Mouse (Mus musculus): ENCODE measurements around the gene Sigmar1.
"Not testable (repeated sequence)": the region's sequence is repeated elsewhere in the genome, so short reads cannot be mapped to it uniquely, and the experiment has no call there.

The Sigmar1 gene

DNA sequence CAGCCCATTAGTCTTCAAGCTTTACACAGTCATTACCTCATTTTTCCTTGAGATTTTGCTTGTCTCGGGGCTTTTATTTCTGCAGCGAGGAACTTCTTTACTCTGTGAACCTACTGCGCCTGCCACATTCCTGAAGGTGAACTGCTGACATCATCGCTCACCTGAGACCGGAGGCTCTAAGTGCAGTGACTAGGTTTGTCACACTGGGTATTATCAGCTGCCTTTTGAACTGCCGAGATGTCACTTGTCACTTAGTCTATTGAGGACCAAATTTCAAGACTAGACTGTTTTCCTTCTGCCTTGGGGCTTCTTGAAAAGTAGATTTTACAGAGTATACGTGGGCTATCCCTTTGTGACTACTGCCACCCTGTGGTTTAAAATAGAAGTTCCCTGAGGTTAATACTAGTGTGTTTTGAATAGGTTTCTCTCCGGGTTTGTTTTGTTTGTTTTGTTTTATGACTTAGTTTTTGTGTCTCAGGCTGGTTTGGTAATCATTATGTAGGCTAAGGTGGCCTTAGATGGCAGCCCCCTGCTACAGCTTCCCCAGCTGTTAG is 47.7 kb downstream of the Sigmar1 start:
- peak; percentile 76 for DNase-seq (ENCODE audit: low read depth, low spot score)
- H3K27me3 ChIP-seq (ENCODE audit: control insufficient read depth, insufficient read depth, low read length, poor library complexity, severe bottlenecking): no peaks in the 10 kb centered on the region
- no peaks in the 10 kb centered on the region for H3K36me3 ChIP-seq (ENCODE audit: control insufficient read depth, insufficient read depth, low read length, poor library complexity, severe bottlenecking)

- Histone ChIP-seq H3K36me3 (ENCODE audit: control insufficient read depth, insufficient read depth, low read length, poor library complexity, severe bottlenecking) (no peaks in the 10 kb centered on the region), H3K27me3 (ENCODE audit: control insufficient read depth, insufficient read depth, low read length, poor library complexity, severe bottlenecking) (no peaks in the 10 kb centered on the region)
- peak; percentile 85 for DNase-seq (ENCODE audit: low read depth, low spot score)
These were observed 48.9 kb downstream of the Sigmar1 start for GRCm38 (mm10) chr4:41707011-41707535.

DNA sequence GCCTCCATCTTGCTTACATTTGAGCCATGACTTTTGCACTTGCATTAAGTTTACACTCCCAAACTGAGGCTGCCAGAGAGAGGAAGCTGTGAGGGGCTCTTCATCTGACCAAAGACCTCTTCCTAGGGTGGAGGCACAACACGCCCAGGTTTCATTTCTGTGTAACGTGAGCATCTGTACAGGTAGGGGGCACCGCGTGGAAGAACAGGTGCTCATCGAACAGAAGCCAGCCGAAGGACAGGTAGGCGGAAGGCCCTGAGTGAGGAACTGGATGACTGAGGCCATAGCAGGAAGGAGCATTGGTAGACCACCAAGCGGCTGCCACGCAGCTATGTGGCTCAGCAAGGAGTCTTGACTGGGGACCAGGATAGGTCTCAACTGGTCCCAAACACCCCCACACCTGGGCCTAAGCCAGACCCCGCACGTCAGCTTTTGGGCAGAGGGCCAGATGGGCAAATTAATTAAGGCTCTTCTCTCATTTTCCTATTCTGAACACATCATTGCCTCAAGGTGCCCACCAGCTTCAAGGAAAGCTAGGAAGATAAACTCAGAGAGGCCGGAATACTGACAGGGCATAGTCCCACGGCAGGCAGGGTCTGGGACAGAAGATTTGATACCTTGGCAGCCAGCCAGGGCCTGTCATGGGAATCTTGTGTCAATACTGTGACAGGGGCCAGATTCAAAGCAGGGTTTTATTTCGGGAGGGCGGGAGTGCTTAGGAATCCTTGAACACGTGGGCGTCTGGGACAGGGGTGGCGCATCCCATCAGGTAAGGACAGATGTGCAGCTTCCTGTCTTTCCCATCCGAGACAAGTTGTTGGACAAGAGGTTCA is 49.8 kb downstream of the Sigmar1 start:
- H3K36me3 ChIP-seq (ENCODE audit: control insufficient read depth, insufficient read depth, low read length, poor library complexity, severe bottlenecking): no peaks in the 10 kb centered on the region
- no peaks in the 10 kb centered on the region for H3K27me3 ChIP-seq (ENCODE audit: control insufficient read depth, insufficient read depth, low read length, poor library complexity, severe bottlenecking)
- no peak for DNase-seq (ENCODE audit: low read depth, low spot score)

GRCm38 (mm10) chr4:41704651-41705050 is 51.3 kb downstream of the Sigmar1 start:
- no peaks in the 10 kb centered on the region for H3K27me3 ChIP-seq (ENCODE audit: control insufficient read depth, insufficient read depth, low read length, poor library complexity, severe bottlenecking)
- DNase-seq (ENCODE audit: low read depth, low spot score): no peak

DNA sequence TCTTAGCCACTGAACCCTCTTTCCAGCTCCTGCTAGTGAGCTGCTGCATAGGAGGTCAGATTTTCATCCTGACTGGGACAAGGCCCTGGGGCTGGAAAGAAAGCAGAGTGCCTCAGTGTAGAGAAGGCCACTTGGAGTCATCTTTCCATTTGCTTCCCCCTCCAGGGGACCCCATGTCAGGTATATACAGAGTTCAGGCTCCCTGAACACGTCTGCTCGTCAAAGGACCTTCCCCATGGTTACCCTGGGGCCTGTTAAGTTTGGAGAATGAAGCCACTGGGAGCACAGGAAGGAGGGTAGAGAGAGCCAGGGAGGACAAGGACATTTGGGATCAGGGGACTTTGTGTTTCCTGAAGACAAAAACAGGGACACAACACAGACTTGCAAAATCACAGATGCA is 53.7 kb downstream of the Sigmar1 start:
- H3K27me3 ChIP-seq (ENCODE audit: control insufficient read depth, insufficient read depth, low read length, poor library complexity, severe bottlenecking); H3K36me3 ChIP-seq (ENCODE audit: control insufficient read depth, insufficient read depth, low read length, poor library complexity, severe bottlenecking); DNase-seq (ENCODE audit: low read depth, low spot score): not testable (repeated sequence)

More at GRCm38 (mm10) chr4:41704651-41705050, 51.3 kb downstream of the Sigmar1 start:
- H3K36me3 ChIP-seq (ENCODE audit: control insufficient read depth, insufficient read depth, low read length, poor library complexity, severe bottlenecking): no peaks in the 10 kb centered on the region

GRCm38 (mm10) chr4:41700224-41700623 is 55.7 kb downstream of the Sigmar1 start:
- not testable (repeated sequence) for DNase-seq (ENCODE audit: low read depth, low spot score); H3K27me3 ChIP-seq (ENCODE audit: control insufficient read depth, insufficient read depth, low read length, poor library complexity, severe bottlenecking); H3K36me3 ChIP-seq (ENCODE audit: control insufficient read depth, insufficient read depth, low read length, poor library complexity, severe bottlenecking)

DNA sequence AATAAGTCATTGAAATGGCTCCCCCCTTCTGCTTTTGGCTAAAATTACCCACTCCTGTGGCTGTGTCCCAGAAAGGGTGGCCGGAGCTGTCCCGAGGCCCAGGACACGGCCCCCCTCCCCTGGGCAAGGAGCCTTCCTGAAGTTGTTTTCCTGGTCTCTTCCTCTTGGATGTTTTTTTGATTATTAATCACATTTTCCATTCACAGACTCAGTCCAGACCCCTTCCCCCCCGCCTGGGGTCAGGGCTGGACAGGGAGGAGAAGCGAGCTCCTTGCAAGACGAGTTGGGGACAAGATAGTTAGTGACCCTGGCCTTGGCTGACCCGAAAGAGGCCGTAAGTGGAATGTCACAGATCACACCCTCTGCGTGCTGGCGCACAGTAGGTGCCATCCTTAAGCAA is 56.2 kb downstream of the Sigmar1 start, which contains the start of gene Il11ra1:
Gene Il11ra1 (plus strand): TSS at position 207 of the 400 bp plus-strand sequence.
- H3K27me3 ChIP-seq (ENCODE audit: control insufficient read depth, insufficient read depth, low read length, poor library complexity, severe bottlenecking); DNase-seq (ENCODE audit: low read depth, low spot score); H3K36me3 ChIP-seq (ENCODE audit: control insufficient read depth, insufficient read depth, low read length, poor library complexity, severe bottlenecking): not testable (repeated sequence)

GRCm38 (mm10) chr4:41698421-41699016 is 57.4 kb downstream of the Sigmar1 start:
- not testable (repeated sequence) for H3K27me3 ChIP-seq (ENCODE audit: control insufficient read depth, insufficient read depth, low read length, poor library complexity, severe bottlenecking); DNase-seq (ENCODE audit: low read depth, low spot score); H3K36me3 ChIP-seq (ENCODE audit: control insufficient read depth, insufficient read depth, low read length, poor library complexity, severe bottlenecking)

GRCm38 (mm10) chr4:41696930-41697841 is 58.8 kb downstream of the Sigmar1 start, which contains the start of gene Cntfr:
Cntfr (minus strand) TSS chr4:41697089.
- H3K36me3 ChIP-seq (ENCODE audit: control insufficient read depth, insufficient read depth, low read length, poor library complexity, severe bottlenecking); H3K27me3 ChIP-seq (ENCODE audit: control insufficient read depth, insufficient read depth, low read length, poor library complexity, severe bottlenecking): not testable (repeated sequence)
- peak; percentile 73 for DNase-seq (ENCODE audit: low read depth, low spot score)

DNA sequence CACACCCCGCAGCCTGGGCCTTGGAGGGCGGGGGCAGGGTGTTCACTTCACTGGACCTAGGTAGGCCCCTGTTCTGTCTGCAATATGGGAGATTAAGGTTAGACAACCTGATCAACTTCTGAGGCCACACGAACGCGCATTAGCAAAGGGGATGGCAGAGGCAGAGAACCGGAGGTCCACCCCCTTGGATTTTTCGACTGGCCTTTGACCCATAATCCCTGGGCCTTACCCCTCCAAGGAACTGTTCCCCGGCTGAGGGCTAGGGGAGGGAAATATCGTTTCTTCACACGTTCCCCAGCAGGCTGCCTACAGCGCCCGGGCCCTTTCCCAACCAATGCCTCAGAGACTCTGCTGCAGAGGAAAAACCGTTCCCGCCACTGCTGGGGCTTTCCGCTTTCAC is 59.5 kb downstream of the Sigmar1 start:
- DNase-seq (ENCODE audit: low read depth, low spot score); H3K27me3 ChIP-seq (ENCODE audit: control insufficient read depth, insufficient read depth, low read length, poor library complexity, severe bottlenecking); H3K36me3 ChIP-seq (ENCODE audit: control insufficient read depth, insufficient read depth, low read length, poor library complexity, severe bottlenecking): not testable (repeated sequence)

DNA sequence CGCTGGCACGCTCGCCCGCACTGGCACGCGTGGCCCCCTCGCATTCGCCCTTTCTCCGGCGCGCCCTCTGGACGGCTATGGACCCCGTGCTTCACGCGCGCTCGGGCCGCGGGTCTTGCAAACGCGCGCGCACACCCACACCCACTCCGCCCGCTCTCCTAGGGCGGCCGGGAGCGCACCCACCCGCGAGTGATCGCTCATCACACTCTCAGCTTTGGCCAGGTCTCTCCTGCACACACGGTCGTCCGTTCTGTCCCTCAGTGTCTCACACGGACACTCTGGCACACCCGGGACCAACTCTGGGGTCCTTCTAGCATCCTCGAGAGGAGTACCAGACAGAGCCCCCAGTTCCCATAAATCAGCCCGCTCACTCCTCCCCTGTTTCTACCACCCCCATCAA is 60.2 kb downstream of the Sigmar1 start:
- DNase-seq (ENCODE audit: low read depth, low spot score); H3K36me3 ChIP-seq (ENCODE audit: control insufficient read depth, insufficient read depth, low read length, poor library complexity, severe bottlenecking); H3K27me3 ChIP-seq (ENCODE audit: control insufficient read depth, insufficient read depth, low read length, poor library complexity, severe bottlenecking): not testable (repeated sequence)

- DNase-seq (ENCODE audit: low read depth, low spot score); H3K27me3 ChIP-seq (ENCODE audit: control insufficient read depth, insufficient read depth, low read length, poor library complexity, severe bottlenecking); H3K36me3 ChIP-seq (ENCODE audit: control insufficient read depth, insufficient read depth, low read length, poor library complexity, severe bottlenecking): not testable (repeated sequence)
These were observed 62.4 kb downstream of the Sigmar1 start for GRCm38 (mm10) chr4:41693511-41693910.

- H3K27me3 ChIP-seq (ENCODE audit: control insufficient read depth, insufficient read depth, low read length, poor library complexity, severe bottlenecking); H3K36me3 ChIP-seq (ENCODE audit: control insufficient read depth, insufficient read depth, low read length, poor library complexity, severe bottlenecking); DNase-seq (ENCODE audit: low read depth, low spot score): not testable (repeated sequence)
These were observed 65.9 kb downstream of the Sigmar1 start for GRCm38 (mm10) chr4:41690014-41690413.

- not testable (repeated sequence) for DNase-seq (ENCODE audit: low read depth, low spot score); H3K36me3 ChIP-seq (ENCODE audit: control insufficient read depth, insufficient read depth, low read length, poor library complexity, severe bottlenecking)
These were observed 67.4 kb downstream of the Sigmar1 start for GRCm38 (mm10) chr4:41688562-41688961.

More at GRCm38 (mm10) chr4:41688562-41688961, 67.4 kb downstream of the Sigmar1 start:
- not testable (repeated sequence) for H3K27me3 ChIP-seq (ENCODE audit: control insufficient read depth, insufficient read depth, low read length, poor library complexity, severe bottlenecking)
